Mouse (Mus musculus): ENCODE data around the gene Otub2. TPM values are rescaled to one million over a fixed set of nuclear protein-coding genes. Genes with fewer than 3 reads are reported as not detected.

Otub2 gene
- 1.3 TPM for polyA plus RNA-seq (2015; fragmentation: Illumina TruSeq; extraction: RNeasy Lipid Tissue Mini Kit (QIAGEN cat#74804); ENCODE audit: insufficient read depth, low read depth, low replicate concordance)

GRCm38 (mm10) chr12:103388505-103389347, at the start of gene Otub2:
TSS of gene Otub2 (plus strand) at chr12:103388682.

GRCm38 (mm10) chr12:103355746-103356414, 32.6 kb upstream of the Otub2 start, which contains the start of gene Asb2:
TSS of gene Asb2 (minus strand) at chr12:103356001.

DNA sequence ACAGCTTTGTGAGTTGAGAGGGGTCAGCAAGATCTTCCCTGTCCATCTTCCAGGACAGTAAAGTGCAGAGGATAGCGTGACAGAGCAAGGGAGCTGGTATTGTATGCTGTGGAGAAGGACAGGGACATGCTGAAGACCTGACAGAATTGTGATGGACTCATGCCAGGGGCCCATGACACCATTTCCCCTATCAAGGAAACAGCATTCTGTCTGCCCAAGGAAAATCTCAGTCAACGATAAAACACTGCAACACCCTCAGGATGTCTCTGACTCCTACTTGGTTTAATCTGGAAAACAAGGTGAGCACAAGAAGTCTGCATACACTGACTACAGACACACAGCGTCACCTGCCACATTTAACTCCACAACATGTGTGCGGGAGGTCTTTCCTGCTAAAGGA, 19.2 kb downstream of the Otub2 start, which contains the start of gene 9330161L09Rik:
TSS of gene 9330161L09Rik (minus strand) at position 101 of the 400 bp plus-strand sequence.

DNA sequence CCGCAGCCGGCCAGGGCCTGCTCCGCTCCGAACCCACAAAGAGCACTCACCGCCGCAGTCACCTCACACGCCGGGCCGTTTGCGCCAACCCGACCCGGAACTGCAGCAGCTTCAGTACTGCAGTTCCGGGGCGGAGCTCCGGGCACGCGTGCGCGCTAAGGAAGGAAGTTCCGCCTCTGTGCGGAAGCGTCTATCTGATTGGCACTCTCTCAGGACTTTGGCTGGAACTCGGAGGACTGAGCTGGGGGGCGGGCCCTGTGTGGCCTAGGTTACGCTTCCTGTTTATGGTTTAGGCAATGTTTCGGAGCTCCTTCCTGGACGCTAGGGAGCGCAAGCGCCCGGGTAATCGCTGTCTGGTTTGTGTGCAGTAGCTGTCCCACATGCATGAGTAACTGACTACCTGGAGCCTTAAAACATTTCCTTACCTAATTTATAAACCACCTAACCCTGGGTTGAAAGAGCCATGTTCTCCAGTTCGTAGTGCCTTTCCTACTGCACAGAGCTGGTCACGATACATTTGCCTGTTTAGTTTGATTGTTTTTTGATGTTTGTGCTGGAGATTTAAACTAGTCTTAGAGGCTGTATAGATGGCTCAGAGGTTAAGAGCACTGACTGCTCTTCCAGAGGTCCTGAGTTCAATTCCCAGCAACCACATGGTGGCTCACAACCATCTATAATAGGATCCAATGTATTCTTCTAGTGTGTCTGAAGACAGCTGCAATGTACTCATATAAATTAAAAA, 37.4 kb downstream of the Otub2 start, which contains the start of gene Ddx24:
TSS of gene Ddx24 (minus strand) at position 102 of the 742 bp plus-strand sequence.

GRCm38 (mm10) chr12:103433986-103434731, 45.7 kb downstream of the Otub2 start, which contains the start of gene Ifi27:
TSS of gene Ifi27 (plus strand) at chr12:103434211.

DNA sequence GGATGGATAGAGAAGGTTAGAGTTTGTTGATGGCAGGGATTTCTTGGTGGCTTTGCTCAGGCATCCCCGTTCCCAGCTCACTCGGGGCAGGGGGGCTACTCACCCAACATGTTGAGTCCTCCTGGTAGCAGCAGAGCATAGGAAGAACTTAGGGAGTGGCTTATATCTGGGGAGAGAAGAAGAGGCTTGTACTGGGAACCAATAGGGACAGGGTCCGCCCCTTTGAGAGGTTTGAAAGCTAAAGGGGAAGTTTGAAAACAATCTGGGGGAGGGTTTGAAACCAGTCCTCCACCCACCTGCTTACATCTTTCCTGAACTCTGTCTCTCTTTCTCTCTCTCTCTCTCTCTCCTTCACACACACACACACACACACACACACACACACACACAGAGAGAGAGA, 55.0 kb downstream of the Otub2 start, which contains the start of gene Ifi27l2a:
TSS of gene Ifi27l2a (minus strand) at position 157 of the 400 bp plus-strand sequence.

Other genes starting within 250 kb of the Otub2 start
- gene Prima1, start 146.5 kb upstream of the Otub2 start, polyA plus RNA-seq (2015; fragmentation: Illumina TruSeq; extraction: RNeasy Lipid Tissue Mini Kit (QIAGEN cat#74804); ENCODE audit: insufficient read depth, low read depth, low replicate concordance), result not detected
- not detected for gene Fam181a, start 77.7 kb upstream of the Otub2 start, polyA plus RNA-seq (2015; fragmentation: Illumina TruSeq; extraction: RNeasy Lipid Tissue Mini Kit (QIAGEN cat#74804); ENCODE audit: insufficient read depth, low read depth, low replicate concordance)
- 0.70 TPM for gene Asb2, start 32.7 kb upstream of the Otub2 start, polyA plus RNA-seq (2015; fragmentation: Illumina TruSeq; extraction: RNeasy Lipid Tissue Mini Kit (QIAGEN cat#74804); ENCODE audit: insufficient read depth, low read depth, low replicate concordance)
- not detected for gene 9330161L09Rik, start 19.1 kb downstream of the Otub2 start, polyA plus RNA-seq (2015; fragmentation: Illumina TruSeq; extraction: RNeasy Lipid Tissue Mini Kit (QIAGEN cat#74804); ENCODE audit: insufficient read depth, low read depth, low replicate concordance)
- gene Ddx24, start 37.1 kb downstream of the Otub2 start, polyA plus RNA-seq (2015; fragmentation: Illumina TruSeq; extraction: RNeasy Lipid Tissue Mini Kit (QIAGEN cat#74804); ENCODE audit: insufficient read depth, low read depth, low replicate concordance), result 10.5 TPM
- 155 TPM for gene Ifi27, start 45.5 kb downstream of the Otub2 start, polyA plus RNA-seq (2015; fragmentation: Illumina TruSeq; extraction: RNeasy Lipid Tissue Mini Kit (QIAGEN cat#74804); ENCODE audit: insufficient read depth, low read depth, low replicate concordance)
- gene Ifi27l2a, start 55.0 kb downstream of the Otub2 start, polyA plus RNA-seq (2015; fragmentation: Illumina TruSeq; extraction: RNeasy Lipid Tissue Mini Kit (QIAGEN cat#74804); ENCODE audit: insufficient read depth, low read depth, low replicate concordance), result 99.7 TPM
- gene Ifi27l2b, start 68.5 kb downstream of the Otub2 start, polyA plus RNA-seq (2015; fragmentation: Illumina TruSeq; extraction: RNeasy Lipid Tissue Mini Kit (QIAGEN cat#74804); ENCODE audit: insufficient read depth, low read depth, low replicate concordance), result 0.79 TPM
- gene Ppp4r4, start 143.6 kb downstream of the Otub2 start, polyA plus RNA-seq (2015; fragmentation: Illumina TruSeq; extraction: RNeasy Lipid Tissue Mini Kit (QIAGEN cat#74804); ENCODE audit: insufficient read depth, low read depth, low replicate concordance), result 4.9 TPM
- gene Serpina10, start 242.8 kb downstream of the Otub2 start, polyA plus RNA-seq (2015; fragmentation: Illumina TruSeq; extraction: RNeasy Lipid Tissue Mini Kit (QIAGEN cat#74804); ENCODE audit: insufficient read depth, low read depth, low replicate concordance), result 2.8 TPM

All from pancreas, adult 10 weeks (tissue).